Mouse (Mus musculus) inflammation-experienced regulatory T-cells, adult 6 months (primary cell): ENCODE data around the gene Nol9. TPM values are rescaled to one million over a fixed set of nuclear protein-coding genes. Genes with fewer than 3 reads are reported as not detected.
"Not testable (repeated sequence)": the region's sequence is repeated elsewhere in the genome, so short reads cannot be mapped to it uniquely, and the experiment has no call there.

Experiments used
- ATAC-seq: one replicate; pipeline ENCODE4 v1.8.0; 2017
- polyA plus RNA-seq, 3 experiments: library from polyadenylated mRNA; unstranded; fragments of 100-300 nt; shearing (Covaris generic); gene quantifications; one replicate each; pipeline ENCODE4 v1.2.1; 2017

The Nol9 gene
- polyA plus RNA-seq, 3 experiments from 2014 or later: 7.7 to 22.5 (median 10.2) TPM

- no peak for ATAC-seq
Observed at GRCm38 (mm10) chr4:152010707-152011134, 28.4 kb upstream of the Nol9 start.

DNA sequence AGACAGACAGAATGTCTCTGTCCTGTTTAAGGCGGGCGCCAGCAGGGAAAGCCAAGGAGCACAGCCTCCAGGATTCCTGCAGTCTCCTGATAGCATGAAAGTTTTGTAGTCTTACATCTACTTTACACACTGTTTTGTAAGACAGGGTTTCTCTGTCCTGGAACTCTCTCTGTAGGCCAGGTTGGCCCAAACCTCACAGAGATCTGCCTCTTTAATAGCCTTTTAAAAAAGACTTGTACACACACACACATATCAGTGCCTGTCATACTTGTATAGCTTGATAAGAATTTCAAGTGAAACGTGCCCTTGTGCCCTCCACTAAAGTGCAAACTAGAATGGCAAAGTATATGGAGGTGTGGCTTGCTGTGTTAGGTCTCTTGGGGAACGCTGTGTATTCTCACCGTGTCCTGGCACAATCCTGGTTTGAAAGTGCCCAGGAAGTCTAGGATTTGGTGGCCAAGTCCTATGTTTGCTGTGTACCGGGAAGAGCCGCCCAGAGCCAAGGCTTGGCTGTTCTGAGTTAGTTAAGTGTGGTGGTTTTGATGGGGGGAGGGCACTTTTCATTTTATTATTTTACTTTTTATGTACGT is 27.9 kb upstream of the Nol9 start:
- no peak for ATAC-seq

DNA sequence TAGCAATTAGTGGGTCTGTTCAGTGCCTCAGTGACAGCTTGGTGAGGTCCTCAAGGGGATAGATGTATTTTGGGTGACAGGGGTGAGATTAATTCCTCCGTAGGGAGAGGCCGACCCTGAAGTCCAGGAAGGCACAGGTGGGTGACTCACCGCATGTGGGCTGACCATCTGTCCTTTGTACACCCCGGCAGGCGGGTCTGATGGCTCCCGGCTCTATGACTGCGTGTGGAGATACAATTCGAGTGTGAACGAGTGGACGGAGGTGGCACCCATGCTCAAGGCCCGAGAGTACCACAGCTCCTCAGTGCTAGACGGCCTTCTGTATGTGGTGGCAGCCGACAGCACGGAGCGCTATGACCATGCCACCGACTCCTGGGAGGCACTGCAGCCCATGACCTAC is 27.0 kb upstream of the Nol9 start:
- no peak for ATAC-seq

DNA sequence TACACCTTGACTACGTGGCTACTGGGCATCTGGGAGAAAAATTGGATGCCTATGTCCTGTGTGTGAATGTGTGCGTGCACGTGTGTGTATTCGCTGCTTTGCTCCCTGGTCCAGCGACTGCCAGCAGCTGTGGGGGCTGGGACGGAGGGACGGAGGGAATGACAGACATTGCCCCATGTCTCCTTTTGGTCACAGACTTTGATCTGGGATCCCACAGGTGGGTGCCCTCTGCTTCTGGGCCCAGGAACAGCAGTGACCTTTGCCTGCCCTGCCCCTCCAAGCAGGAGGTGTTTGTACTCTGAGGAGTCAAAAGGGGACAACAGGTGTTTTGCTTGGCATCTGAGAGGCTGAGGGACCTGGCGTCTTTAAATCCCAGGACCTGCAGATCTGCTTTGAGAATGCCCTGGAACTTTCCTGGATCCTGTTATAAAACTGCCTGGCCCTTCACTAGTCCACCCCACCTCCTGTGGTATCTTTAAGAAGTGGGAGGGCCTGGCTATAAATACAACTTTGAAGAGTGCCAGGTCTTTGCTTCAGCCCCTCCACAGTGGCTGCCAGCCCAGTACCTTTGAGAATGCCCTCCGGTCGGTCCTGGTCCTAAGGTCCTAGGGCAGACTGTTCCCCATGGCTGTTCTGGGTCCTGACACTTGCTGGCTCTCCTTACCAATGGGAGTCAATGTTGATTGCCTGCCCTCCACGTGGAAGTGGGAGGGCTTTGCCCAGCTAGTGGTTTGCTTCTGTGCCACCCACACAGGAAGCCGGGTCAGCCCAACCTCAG is 25.9 kb upstream of the Nol9 start:
- no peak for ATAC-seq

DNA sequence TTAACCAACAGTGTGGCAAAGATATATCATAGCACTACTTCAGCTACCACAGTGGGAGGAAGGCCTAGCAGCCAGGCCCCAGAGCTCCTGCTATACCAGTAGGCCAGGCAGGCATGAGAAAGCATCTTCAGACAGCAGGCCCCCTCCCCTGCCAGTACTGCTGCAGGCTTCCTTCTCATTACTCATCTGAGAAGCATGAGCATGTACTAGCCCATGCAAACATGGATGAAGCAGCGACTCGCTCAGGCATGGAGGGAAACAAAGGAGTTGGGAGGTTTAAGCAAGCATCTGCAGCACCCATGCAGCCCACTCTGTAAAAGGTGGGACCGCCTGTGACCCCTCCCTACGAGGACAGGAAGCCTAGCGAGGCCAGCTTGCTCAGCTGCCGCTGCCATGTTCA is 20.0 kb upstream of the Nol9 start:
- ATAC-seq: no peak

GRCm38 (mm10) chr4:152020024-152020423 is 19.1 kb upstream of the Nol9 start:
- no peak for ATAC-seq

- no peak for ATAC-seq
Observed at GRCm38 (mm10) chr4:152021568-152022097, 17.5 kb upstream of the Nol9 start.

- ATAC-seq: no peak
Observed at GRCm38 (mm10) chr4:152022506-152022905, 16.6 kb upstream of the Nol9 start.

GRCm38 (mm10) chr4:152024525-152024924 is 14.6 kb upstream of the Nol9 start:
- no peak for ATAC-seq

DNA sequence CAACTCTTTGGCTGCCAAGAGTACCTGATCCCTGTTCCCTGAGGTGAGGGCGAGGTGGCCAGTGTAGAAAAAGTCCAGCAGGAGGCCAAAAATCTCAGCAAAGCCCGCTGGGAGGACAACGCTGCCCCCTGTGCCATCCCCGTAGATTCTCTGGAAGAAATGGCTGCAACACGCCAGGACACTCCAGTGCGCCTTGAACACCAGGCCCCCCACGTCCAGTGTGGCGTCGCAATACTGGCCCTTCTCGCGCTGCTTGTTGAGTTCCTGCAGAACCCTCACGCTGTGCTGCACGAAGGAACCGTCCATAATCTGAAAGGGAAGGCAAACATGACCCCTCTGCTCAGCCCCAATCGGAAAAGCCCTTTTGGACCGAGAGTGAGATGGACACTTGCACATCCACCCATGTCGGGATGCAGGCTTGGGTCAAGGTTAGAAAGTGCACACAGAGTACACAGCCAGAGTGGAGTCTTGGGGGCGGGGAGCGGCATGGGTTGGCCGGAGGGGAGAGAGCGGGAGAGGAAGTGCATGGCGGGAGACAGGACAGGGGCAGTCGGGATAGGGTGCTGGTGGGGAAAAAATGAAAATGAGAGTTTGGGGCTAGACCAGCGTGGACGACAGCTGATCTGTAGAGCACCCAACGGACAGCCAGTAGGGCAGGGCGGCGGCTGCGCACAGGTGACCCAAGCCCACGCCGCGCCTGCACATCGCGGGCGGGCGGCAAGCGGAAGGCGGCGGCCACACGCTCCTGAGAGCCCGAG is 12.2 kb upstream of the Nol9 start:
- ATAC-seq: peak; percentile 11

- peak; percentile 99 for ATAC-seq
Observed at GRCm38 (mm10) chr4:152027524-152027923, 11.6 kb upstream of the Nol9 start, which contains the start of gene Zbtb48. TSS of gene Zbtb48 (minus strand) at chr4:152027671.

- ATAC-seq: no peak
Observed at GRCm38 (mm10) chr4:152028456-152028855, 10.7 kb upstream of the Nol9 start.

GRCm38 (mm10) chr4:152029087-152029486 is 10.0 kb upstream of the Nol9 start:
- ATAC-seq: no peak

DNA sequence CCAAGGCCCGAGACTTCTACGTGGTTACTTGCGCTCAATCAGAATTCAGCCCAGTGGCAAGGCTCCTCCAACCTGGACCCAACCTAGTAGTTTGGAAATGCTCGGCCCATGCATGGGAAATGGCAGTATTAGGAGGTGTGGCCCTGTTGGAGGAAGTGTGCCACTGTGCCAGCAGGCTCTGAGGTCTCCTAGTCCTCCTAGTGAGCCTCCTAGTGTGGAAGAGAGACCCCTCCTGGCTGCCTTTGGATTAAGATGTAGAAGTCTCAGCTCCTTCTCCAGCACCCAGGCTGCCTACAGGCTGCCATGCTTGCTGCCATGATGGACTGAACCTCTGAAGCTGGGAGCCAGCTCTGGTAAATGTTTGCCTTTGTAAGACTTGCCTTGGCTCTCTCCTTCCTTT is 9.1 kb upstream of the Nol9 start:
- no peak for ATAC-seq

DNA sequence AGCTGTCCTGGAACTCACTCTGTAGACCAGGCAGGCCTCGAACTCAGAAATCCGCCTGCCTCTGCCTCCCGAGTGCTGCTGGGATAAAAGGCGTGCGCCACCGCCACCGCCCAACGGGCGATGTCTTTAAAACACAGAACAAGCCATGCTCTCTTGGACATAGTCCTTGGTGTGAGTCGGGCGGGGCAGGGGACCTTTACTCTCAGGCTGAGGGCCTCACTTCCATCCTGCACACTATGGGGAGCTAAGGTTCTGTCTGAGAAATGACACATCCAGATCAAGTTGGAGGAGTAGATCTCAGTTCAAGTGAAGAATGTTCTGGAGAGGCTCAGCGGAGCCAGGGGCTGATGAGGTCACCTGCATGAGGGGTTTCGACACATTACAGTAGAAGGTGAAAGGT is 6.2 kb upstream of the Nol9 start:
- no peak for ATAC-seq

- not testable (repeated sequence) for ATAC-seq
Observed at GRCm38 (mm10) chr4:152036464-152036863, 2.7 kb upstream of the Nol9 start.

- ATAC-seq: peak; percentile 18
Observed at GRCm38 (mm10) chr4:152038225-152038984, 716 bp upstream of the Nol9 start, which contains the start of gene Tas1r1. TSS of gene Tas1r1 (minus strand) at chr4:152038568.

GRCm38 (mm10) chr4:152039831-152040310 is 750 bp downstream of the Nol9 start:
- ATAC-seq: no peak

GRCm38 (mm10) chr4:152041924-152042641 is 3.0 kb downstream of the Nol9 start:
- no peak for ATAC-seq

GRCm38 (mm10) chr4:152043171-152043570 is 4.0 kb downstream of the Nol9 start:
- ATAC-seq: no peak

DNA sequence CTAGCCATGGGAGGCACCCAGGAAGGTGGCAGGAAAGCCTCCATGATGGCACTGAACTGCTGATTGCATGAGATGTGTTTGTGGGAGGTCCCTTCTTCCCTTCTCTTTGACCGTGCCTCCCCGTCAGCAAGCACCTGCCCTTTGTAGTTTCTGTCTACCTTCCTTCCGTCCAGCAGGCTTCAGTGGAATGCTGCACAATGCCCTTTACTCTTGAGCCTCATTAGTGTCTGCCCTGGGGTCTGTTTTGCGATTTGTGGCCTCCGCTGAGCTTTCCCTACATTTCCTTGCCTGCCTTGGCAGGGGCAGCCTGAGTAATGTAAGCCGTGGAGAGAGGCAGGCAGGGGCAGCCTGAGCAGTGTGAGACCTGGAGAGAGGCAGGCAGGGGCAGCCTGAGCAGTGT is 5.5 kb downstream of the Nol9 start:
- ATAC-seq: no peak
